Mouse (Mus musculus) ES-Bruce4 (cell line): ENCODE data around the gene Zfp981.

Source experiments
- CTCF ChIP-seq: IDR thresholded peaks from one replicate; pipeline ENCODE4 v1.8.1; 2011; ENCODE audit warnings: low read depth, low read length
- EP300 ChIP-seq: IDR thresholded peaks from 2 replicates; pipeline ENCODE4 v1.6.1; 2011; ENCODE audit warnings: low read depth, low read length; ENCODE audit not compliant: insufficient read depth
- POLR2A ChIP-seq: IDR thresholded peaks from one replicate; pipeline ENCODE4 v1.8.1; 2011; ENCODE audit warnings: low read length; ENCODE audit not compliant: insufficient read depth

DNA sequence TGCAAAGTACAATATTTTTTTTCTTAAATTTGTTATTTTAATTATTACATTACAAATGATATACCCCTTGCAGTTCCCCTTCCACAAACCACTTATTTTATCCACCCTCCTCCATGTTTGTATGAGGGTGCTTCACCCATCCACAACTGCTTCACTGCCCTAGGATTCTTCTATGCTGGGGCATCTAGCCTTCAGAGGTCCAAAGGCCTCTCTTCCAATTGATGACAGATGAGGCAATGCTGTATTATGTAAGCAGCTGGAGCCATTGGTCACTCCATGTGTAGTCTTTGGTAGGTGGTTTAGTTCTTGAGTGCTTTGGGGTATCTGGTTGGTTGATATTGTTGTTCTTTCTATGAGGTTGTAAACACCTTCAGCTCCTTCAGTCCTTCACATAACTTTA, 34.1 kb downstream of the Zfp981 start:
- TF ChIP-seq POLR2A = no peak
- no peak for TF ChIP-seq CTCF
- TF ChIP-seq EP300 = no peak
